Mouse (Mus musculus) spleen, adult 2 months (tissue): ENCODE measurements around the gene Det1.

Source experiments
- CTCF ChIP-seq: fragments of 200-500 bp; IDR thresholded peaks from 2 replicates; pipeline ENCODE4 v1.5.1; 2011; ENCODE audit warnings: mild to moderate bottlenecking, inconsistent platforms; ENCODE audit not compliant: insufficient read depth, insufficient read length, insufficient replicate concordance; ENCODE audit errors: extremely low read depth
- POLR2A ChIP-seq: fragments of 200-500 bp; IDR thresholded peaks from 2 replicates; pipeline ENCODE4 v1.6.1; 2011; ENCODE audit warnings: low read depth, low read length, inconsistent platforms

- TF ChIP-seq CTCF (no peak), POLR2A (no peak)
Measured at GRCm38 (mm10) chr7:78835656-78836055, 11.4 kb downstream of the Det1 start.
